Mouse (Mus musculus) forebrain, embryonic 14.5 days (tissue): ENCODE data around the gene Ercc1. TPM values are rescaled to one million over a fixed set of nuclear protein-coding genes. Genes with fewer than 3 reads are reported as not detected.

Experiments
- ATAC-seq: fragments of 200-750 bp; cut with Nextera tagmentation; 2 replicates; pipeline ENCODE4 v1.8.0; 2017; ENCODE audit warnings: mild to moderate bottlenecking, moderate library complexity
- DNase-seq: peaks from one replicate; pipeline ENCODE4 v3.0.0-alpha.2; 2015; ENCODE audit warnings: low spot score
- H3K27ac ChIP-seq: fragments of 300-500 bp; sonication (generic); 2 replicates; pipeline ENCODE4 v1.5.1; 2014; ENCODE audit warnings: low read depth, mild to moderate bottlenecking, control low read depth, low read length, moderate library complexity
- H3K27me3 ChIP-seq: fragments of 300-500 bp; sonication (generic); replicated peaks from 2 replicates; pipeline ENCODE4 v1.6.1; 2014; ENCODE audit warnings: low read length, control low read depth, mixed read lengths; ENCODE audit not compliant: control insufficient read depth, insufficient read depth
- H3K36me3 ChIP-seq: fragments of 300-500 bp; sonication (generic); 2 replicates; pipeline ENCODE4 v1.6.1; 2014; ENCODE audit warnings: low read length, control low read depth; ENCODE audit not compliant: control insufficient read depth, insufficient read depth
- H3K4me1 ChIP-seq: fragments of 300-500 bp; sonication (generic); 2 replicates; pipeline ENCODE4 v1.6.1; 2014; ENCODE audit warnings: antibody characterized with exemption, low read length, control low read depth; ENCODE audit not compliant: control insufficient read depth, insufficient read depth
- H3K4me2 ChIP-seq: fragments of 300-500 bp; sonication (generic); 2 replicates; pipeline ENCODE4 v1.6.1; 2014; ENCODE audit warnings: mild to moderate bottlenecking, control low read depth, low read length
- H3K4me3 ChIP-seq: fragments of 300-500 bp; sonication (generic); 2 replicates; pipeline ENCODE4 v1.5.1; 2014; ENCODE audit warnings: low read depth, low read length, control low read depth
- H3K9ac ChIP-seq: fragments of 300-500 bp; sonication (generic); 2 replicates; pipeline ENCODE4 v1.6.1; 2014; ENCODE audit warnings: mild to moderate bottlenecking, low read length, control low read depth, moderate library complexity
- H3K9me3 ChIP-seq: fragments of 300-500 bp; sonication (generic); replicated peaks from 2 replicates; pipeline ENCODE4 v1.6.1; 2016; ENCODE audit warnings: low read length, control low read depth, mixed read lengths; ENCODE audit not compliant: control insufficient read depth
- WGBS: fragments of 180-500 bp; shearing (Covaris S2); extraction: QIAGEN DNeasy Blood & Tissue Kit; methylation state at CpG from one replicate; pipeline ENCODE4 v1.1.7; 2014; 5-methylcytosine and 5-hydroxymethylcytosine counted together
- microRNA counts: library from miRNA; unstranded; fragments of <30 nt; microRNA quantifications from one replicate; lab custom pipeline; 2016
- microRNA-seq: library from miRNA; unstranded; fragments of <30 nt; microRNA quantifications from one replicate; pipeline ENCODE4, GENCODE M21; 2016
- polyA plus RNA-seq: library from polyadenylated mRNA; unstranded; fragments of >200 nt; fragmentation: Nextera tagmentation; extraction: Ambion mirVana; gene quantifications from 2 replicates; pipeline ENCODE4 v1.2.1, GENCODE M21; 2014

The Ercc1 gene
- polyA plus RNA-seq, 1 experiment from 2014 or later, result 101 TPM

DNA sequence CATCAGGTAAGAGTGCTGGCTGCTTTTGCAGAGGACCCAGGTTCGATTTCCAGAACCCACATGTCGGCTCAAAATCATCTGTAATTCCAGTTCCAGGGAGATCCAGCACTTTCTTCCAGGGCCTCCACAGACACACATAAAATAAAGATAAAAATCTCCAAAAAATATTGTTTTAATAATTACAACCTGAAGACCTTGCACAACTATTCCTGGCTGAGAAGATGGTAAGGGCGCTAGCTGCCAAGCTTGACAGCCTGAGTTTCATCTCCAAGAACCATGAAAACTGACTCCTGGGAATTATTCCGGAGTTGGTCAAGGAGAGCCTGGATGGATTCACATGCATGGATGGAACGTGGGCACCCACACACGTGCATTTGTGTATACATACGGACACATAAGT lies 59.9 kb downstream of the Ercc1 start, which contains the start of gene Ckm:
TSS of gene Ckm (plus strand) at position 301 of the 400 bp plus-strand sequence.
- Histone ChIP-seq H3K9ac (peak within 1 kb of the TSS; percentile 55), H3K27ac (no peak within 1 kb of the TSS), H3K4me3 (peak within 1 kb of the TSS; percentile 49), H3K9me3 (0 out of 2 replicates have a peak, but pooled peaks cover 4% of the 10 kb centered on the region), H3K36me3 (no peaks in the 10 kb centered on the region), H3K27me3 (peaks cover 41% of the 10 kb centered on the region), H3K4me2 (peak within 1 kb of the TSS; percentile 90), H3K4me1 (peaks cover 4% of the 10 kb centered on the region)
- ATAC-seq (no peak), DNase-seq (no peak)
- 51% methylated on average over 7 of the region's 7 CpGs for WGBS

GRCm38 (mm10) chr7:19405417-19405816 lies 60.8 kb downstream of the Ercc1 start:
- 3% methylated on average over 19 of the region's 19 CpGs for WGBS
- peaks cover 4% of the 10 kb centered on the region; the same call in 1 of the 2 replicates for H3K4me1 ChIP-seq
- peaks cover 38% of the 10 kb centered on the region for H3K27me3 ChIP-seq
- H3K9ac ChIP-seq, result no peak overlapping the region
- no peak overlapping the region for H3K27ac ChIP-seq
- ATAC-seq, result peak; percentile 66
- no peaks in the 10 kb centered on the region for H3K36me3 ChIP-seq
- no peak overlapping the region for H3K4me2 ChIP-seq
- DNase-seq, result peak; percentile 70
- H3K9me3 ChIP-seq, result 0 out of 2 replicates have a peak, but pooled peaks cover 4% of the 10 kb centered on the region
- no peak overlapping the region for H3K4me3 ChIP-seq

MicroRNAs within 50 kb of the gene (microRNA counts, 519-probe panel; counts per million panel counts)
- microRNA mmu-miR-343 (lab: Ali Mortazavi, UCI), result not detected

Small RNA genes within 50 kb of the gene (microRNA-seq; reads per million reads assigned to microRNA genes)
- not detected for gene Mir343

Other genes with a start within 250 kb of the Ercc1 start
- 2.2 and 3.3 TPM in 2 replicates for gene Gm4969, start 226.4 kb upstream of the Ercc1 start, polyA plus RNA-seq
- 10.1 and 11.9 TPM in 2 replicates for gene Fbxo46, start 224.9 kb upstream of the Ercc1 start, polyA plus RNA-seq
- 11.1 and 14.0 TPM in 2 replicates for gene Qpctl, start 195.5 kb upstream of the Ercc1 start, polyA plus RNA-seq
- 141 and 155 TPM in 2 replicates for gene Snrpd2, start 195.1 kb upstream of the Ercc1 start, polyA plus RNA-seq
- gene Gipr, start 178.7 kb upstream of the Ercc1 start, polyA plus RNA-seq, result 4.8 and 8.2 TPM in 2 replicates
- 3.4 TPM in 2 replicates for gene Eml2, start 168.4 kb upstream of the Ercc1 start, polyA plus RNA-seq
- gene Gpr4, start 132.2 kb upstream of the Ercc1 start, polyA plus RNA-seq, result 1.8 and 2.3 TPM in 2 replicates
- 42.5 TPM in 2 replicates for gene Opa3, start 116.4 kb upstream of the Ercc1 start, polyA plus RNA-seq
- gene Vasp, start 73.0 kb upstream of the Ercc1 start, polyA plus RNA-seq, result 27.1 and 32.3 TPM in 2 replicates
- 0.30 and 0.67 TPM in 2 replicates for gene Ppm1n, start 64.7 kb upstream of the Ercc1 start, polyA plus RNA-seq
- gene Rtn2, start 62.2 kb upstream of the Ercc1 start, polyA plus RNA-seq, result 102 and 109 TPM in 2 replicates
- gene Fosb, start 34.7 kb upstream of the Ercc1 start, polyA plus RNA-seq, result 0.17 TPM in 1 of 2 replicates, not detected in the other
- 18.4 and 20.0 TPM in 2 replicates for gene Cd3eap, start 14.7 kb downstream of the Ercc1 start, polyA plus RNA-seq
- gene Ppp1r13l, start 15.0 kb downstream of the Ercc1 start, polyA plus RNA-seq, result 1.1 and 1.3 TPM in 2 replicates
- gene Ercc2, start 37.2 kb downstream of the Ercc1 start, polyA plus RNA-seq, result 12.9 and 15.2 TPM in 2 replicates
- 0.81 and 1.3 TPM in 2 replicates for gene Klc3, start 59.3 kb downstream of the Ercc1 start, polyA plus RNA-seq
- not detected in 2 replicates for gene Ckm, start 60.0 kb downstream of the Ercc1 start, polyA plus RNA-seq
- 9.2 and 13.0 TPM in 2 replicates for gene Mark4, start 114.0 kb downstream of the Ercc1 start, polyA plus RNA-seq
- 0.16 and 0.25 TPM in 2 replicates for gene Exoc3l2, start 118.6 kb downstream of the Ercc1 start, polyA plus RNA-seq
- 2.1 and 2.3 TPM in 2 replicates for gene Bloc1s3, start 163.6 kb downstream of the Ercc1 start, polyA plus RNA-seq
- gene Trappc6a, start 163.6 kb downstream of the Ercc1 start, polyA plus RNA-seq, result 34.2 and 42.5 TPM in 2 replicates
- 0.36 and 0.57 TPM in 2 replicates for gene Nkpd1, start 173.1 kb downstream of the Ercc1 start, polyA plus RNA-seq
- gene Ppp1r37, start 218.3 kb downstream of the Ercc1 start, polyA plus RNA-seq, result 12.6 and 13.5 TPM in 2 replicates
- 0.15 TPM in 1 of 2 replicates, not detected in the other for gene Zfp296, start 232.5 kb downstream of the Ercc1 start, polyA plus RNA-seq
- 134 and 146 TPM in 2 replicates for gene Gemin7, start 232.8 kb downstream of the Ercc1 start, polyA plus RNA-seq